Mouse (Mus musculus) adrenal gland (tissue): ENCODE data around the gene Alg9.

ENCODE experiments used
- intact Hi-C: fragments of 180-260 bp; cut with DNase I; formaldehyde crosslinking; loops from one replicate; pipeline ENCODE4 v1.15.1; 2025
- long read RNA-seq, 2 experiments: library from polyadenylated mRNA; unstranded; transcript quantifications; one replicate each; pipeline ENCODE4 v2.0.0; 2020; ENCODE audit warnings: borderline replicate concordance in 1 of 2; ENCODE audit not compliant: insufficient replicate concordance in 1 of 2

The Alg9 gene
- long read RNA-seq, experiment 1, transcript Alg9-201 (15 exons, 2,873 nt): major isoform, 11 of 13 reads
- long read RNA-seq, experiment 1, partial matches to known transcripts: 1 of 13 reads
- long read RNA-seq, experiment 1, other reads (novel, unspliced or antisense): 0 of 13 reads
- long read RNA-seq, experiment 2, transcript Alg9-201 (15 exons, 2,873 nt): major isoform, 7 of 10 reads
- long read RNA-seq, experiment 2, partial matches to known transcripts: 1 of 10 reads
- long read RNA-seq, experiment 2, other reads (novel, unspliced or antisense): 2 of 10 reads

DNA sequence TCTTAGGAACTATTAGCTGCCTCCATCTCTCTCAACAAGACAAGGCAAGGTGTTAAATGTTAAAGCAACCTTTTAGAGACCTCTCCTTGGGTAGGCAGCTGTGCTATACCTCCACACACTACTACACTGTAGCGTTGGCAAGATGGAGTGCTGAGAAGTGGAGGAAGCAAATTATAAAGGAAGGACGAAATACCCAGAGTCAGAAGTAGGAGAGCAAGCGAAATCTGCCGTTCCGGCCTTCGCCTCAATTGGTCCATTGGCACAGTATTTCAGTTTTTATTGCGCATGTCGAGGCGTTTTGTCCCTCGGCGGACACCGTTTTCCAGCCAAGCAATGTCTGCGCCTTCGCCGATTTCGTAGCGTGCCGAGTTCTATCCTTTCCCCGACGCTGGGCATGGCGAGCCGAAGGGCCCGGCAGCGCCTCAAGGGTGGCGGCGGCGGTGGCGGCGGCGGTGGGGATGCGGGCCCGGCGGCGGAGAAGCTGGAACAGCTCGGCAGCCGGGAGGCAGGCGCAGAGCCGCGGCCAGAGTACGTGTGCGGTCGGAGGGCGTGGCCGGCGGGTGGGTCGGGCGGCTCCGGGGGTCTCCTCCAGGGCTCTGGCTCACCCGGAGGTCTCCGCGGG, at the start of gene Alg9, which contains the start of gene 1110032A03Rik:
Gene Alg9, plus strand, starts transcription at position 29 of the 622 bp plus-strand sequence.
Gene 1110032A03Rik, minus strand, starts transcription at position 530 of the 622 bp plus-strand sequence.
- intact Hi-C loops: no loop called here

DNA sequence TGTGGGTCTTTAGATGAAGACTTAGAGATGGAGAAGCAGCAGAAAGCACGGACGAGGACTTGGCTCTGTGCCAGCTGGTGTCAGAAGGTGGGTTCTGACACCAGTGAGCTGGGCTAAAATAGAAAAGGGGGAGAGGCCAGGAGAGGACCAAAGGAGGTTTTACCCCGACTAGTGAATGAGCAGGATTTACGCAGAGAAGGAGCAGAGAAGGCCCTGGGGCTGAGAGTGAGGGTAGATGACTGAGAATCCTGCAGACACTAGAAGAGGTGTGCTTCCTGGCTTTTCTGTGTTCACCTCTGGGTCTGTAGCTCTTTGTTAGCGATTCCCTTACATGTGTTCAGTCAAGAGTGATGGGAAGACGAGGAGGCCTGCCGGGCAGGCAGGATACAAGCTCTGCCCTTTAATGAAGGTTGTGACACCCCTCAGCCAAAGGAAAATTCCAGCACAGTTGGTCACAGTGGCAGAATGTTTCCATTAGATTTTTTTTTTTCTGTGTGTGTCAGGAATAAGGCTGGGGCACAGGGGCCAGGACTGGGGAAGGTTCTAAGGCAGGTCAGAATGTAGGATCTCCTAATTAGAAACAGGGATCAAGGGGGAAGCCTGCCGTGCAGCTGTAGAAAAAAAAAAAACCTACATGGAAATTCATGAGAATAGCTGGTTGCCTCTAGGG, 48.8 kb upstream of the Alg9 start:
- intact Hi-C loops: no loop called here

- intact Hi-C loops: no loop called here
Measured at GRCm38 (mm10) chr9:50727171-50727924, 47.5 kb upstream of the Alg9 start.

- intact Hi-C loops: no loop called here
Measured at GRCm38 (mm10) chr9:50727925-50728651, 46.7 kb upstream of the Alg9 start.

DNA sequence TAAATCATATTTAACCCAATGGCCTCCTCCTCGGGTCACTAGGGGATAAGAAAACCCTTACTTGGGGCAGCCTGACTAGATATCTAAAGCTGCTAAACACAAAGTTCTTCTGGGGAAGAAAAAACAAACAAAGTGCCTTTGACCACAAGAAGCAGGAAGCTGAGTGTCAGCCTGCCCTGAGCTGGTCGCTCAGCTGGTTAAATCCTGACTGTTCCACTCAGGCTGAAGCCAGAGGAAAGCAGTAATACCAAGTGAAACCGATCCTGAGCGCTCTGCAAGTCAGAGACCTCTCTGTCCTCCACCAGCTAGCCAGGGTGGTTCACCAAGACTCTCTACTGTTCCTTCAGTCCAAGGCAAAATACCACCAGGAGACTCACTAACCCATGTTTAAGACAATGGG, 45.2 kb upstream of the Alg9 start:
- intact Hi-C loops: no loop called here

DNA sequence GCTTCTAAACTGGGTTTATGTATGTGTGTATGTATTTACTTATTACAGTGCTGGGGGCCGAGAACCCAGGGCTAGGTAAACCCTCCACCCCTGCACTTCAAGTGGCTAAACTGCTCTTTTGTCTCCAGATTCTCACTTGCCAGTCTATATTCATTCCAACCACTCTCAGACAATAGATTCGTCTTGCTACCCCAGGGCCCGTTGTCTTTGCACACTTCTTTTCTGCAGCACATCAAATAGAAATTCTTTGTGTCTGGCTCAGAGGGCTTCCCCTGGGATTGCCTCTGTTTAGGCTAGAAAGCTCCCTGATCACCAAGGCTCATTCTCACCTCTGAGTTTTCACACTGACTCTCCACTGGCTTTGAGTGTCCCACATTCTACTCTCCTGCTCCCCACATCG, 42.3 kb upstream of the Alg9 start:
- intact Hi-C loops: no loop called here

GRCm38 (mm10) chr9:50734989-50735388, 39.8 kb upstream of the Alg9 start:
- intact Hi-C loops: no loop called here

GRCm38 (mm10) chr9:50738914-50739870, 35.6 kb upstream of the Alg9 start, which contains the start of gene Dixdc1:
Gene Dixdc1, minus strand, starts transcription at chr9:50739517.
- intact Hi-C loops: no loop called here

- intact Hi-C loops: no loop called here
Measured at GRCm38 (mm10) chr9:50740867-50741784, 33.7 kb upstream of the Alg9 start.

GRCm38 (mm10) chr9:50742261-50742660, 32.6 kb upstream of the Alg9 start:
- intact Hi-C loops: no loop called here

GRCm38 (mm10) chr9:50742744-50743143, 32.1 kb upstream of the Alg9 start:
- intact Hi-C loops: no loop called here

GRCm38 (mm10) chr9:50745806-50746205, 29.0 kb upstream of the Alg9 start:
- intact Hi-C loops: no loop called here

DNA sequence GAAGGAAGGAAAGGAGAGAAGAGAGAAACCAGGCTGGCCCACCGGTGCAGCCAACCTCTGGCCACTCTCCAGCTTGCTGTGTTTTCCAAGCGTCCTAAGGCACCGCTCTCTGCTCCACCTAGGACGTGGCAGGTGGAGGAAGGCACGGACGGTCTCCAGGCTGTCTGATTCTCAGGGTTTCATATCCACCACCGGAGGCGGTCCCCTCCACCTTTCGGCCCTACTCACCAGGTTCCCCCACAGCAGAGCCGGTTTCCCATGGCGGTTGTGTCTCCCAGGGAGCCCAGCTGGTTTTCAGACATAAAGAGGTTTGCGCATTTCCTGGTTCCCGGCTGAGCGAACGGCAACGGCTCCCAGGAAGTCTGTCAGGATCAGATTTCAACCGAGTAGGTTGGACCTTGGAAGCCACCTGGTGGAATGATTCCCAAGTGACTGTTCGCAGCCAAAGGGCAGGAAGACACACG, 28.6 kb upstream of the Alg9 start, which contains the start of gene 2310030G06Rik:
Gene 2310030G06Rik, minus strand, starts transcription at position 323 of the 464 bp plus-strand sequence.
- intact Hi-C loops: no loop called here

DNA sequence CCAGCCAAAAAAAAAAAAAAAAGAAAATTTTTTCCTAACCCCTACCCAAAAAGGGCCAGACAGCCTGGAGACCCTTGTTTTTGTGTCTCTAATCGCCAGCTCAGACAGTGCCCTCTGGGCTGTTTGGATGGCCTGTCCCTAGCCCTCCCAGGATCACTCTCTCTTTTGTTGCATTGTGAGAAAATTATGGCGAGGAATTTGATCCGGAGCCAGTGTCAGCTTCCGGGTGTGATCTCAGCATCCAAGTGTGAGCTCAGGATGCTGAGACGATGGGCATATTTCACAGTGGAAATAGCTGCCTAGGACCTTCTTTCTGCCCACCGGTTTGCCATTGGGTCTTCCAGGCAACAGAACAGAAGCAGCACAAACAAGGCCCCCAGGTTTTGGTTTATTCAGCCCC, 24.1 kb upstream of the Alg9 start:
- intact Hi-C loops: no loop called here

GRCm38 (mm10) chr9:50751323-50751722, 23.5 kb upstream of the Alg9 start, which contains the start of gene Cryab:
Gene Cryab, plus strand, starts transcription at chr9:50751325.
- intact Hi-C loops: no loop called here

DNA sequence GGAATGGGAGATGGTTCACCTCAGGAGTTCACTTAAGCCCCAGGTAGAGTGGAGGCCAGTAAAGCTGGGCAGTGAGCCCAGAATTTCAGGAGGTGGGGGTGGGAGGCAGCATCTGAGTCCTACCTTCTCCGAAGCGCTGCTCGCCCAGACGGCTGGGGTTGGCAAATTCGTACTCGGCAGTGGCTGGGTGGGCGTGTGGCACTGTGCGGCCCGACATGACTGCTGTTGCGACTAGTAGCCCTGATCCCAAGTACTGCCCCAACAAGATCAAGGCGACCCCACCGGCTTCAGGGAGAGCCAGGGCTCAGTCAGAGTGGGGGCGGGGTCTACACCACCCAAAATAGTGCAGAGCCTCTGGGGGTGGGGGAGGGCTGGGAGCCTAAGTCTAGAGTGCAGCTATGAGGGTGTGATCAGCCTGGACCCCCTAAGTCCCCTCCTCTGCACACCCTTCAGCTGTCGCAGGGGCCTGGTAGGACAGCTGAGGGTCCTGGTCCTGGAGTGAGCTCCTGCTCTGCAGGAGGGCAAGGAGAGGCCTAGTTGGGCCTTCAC, 22.7 kb upstream of the Alg9 start, which contains the start of gene Hspb2:
Gene Hspb2, minus strand, starts transcription at position 301 of the 549 bp plus-strand sequence.
- intact Hi-C loops: no loop called here

DNA sequence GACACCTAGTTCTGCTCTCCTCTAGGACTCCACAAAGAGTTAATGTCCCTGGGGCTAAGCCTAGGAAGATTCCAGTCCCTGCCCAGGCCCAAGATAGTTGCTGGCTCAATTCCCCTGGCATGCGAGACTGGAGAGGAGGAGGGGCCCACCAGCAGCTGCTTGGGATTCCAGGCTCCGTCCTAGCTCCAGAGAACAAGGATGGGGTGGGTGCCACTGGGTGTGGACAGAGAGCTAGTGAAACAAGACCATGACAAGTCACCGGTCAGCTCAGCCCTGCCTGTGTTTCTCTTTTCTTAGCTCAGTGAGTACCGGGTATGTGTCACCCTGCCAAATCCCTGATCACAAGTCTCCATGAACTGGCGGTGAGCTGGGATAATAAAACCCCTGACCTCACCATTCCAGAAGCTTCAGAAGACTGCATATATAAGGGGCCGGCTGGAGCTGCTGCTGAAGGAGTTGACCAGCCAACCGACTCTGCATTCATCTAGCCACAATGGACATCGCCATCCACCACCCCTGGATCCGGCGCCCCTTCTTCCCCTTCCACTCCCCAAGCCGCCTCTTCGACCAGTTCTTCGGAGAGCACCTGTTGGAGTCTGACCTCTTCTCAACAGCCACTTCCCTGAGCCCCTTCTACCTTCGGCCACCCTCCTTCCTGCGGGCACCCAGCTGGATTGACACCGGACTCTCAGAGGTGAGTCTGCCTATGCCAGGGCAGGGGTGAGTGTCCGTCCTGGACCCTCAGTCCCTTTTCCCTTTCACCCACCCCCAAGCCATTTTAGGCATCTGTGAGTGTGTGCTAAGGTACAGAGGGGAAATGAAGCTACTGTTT, 21.8 kb upstream of the Alg9 start:
- intact Hi-C loops: no loop called here
